Mouse (Mus musculus): Measurements from ENCODE around the gene Vmn2r104. TPM values are rescaled to one million over a fixed set of nuclear protein-coding genes. Genes with fewer than 3 reads are reported as not detected.

The Vmn2r104 gene
- not detected in 2 replicates for polyA plus RNA-seq (2016; fragmentation: Nextera tagmentation; extraction: Ambion mirVana)

- Histone ChIP-seq H3K4me3 (no peak within 1 kb of the TSS), H3K36me3 (no peaks in the 10 kb centered on the region), H3K27ac (no peak within 1 kb of the TSS), H3K4me2 (replicated peaks) (no peak within 1 kb of the TSS), H3K9me3 (replicated peaks) (peaks cover 37% of the 10 kb centered on the region), H3K27me3 (no peaks in the 10 kb centered on the region), H3K9ac (no peak within 1 kb of the TSS), H3K4me1 (no peaks in the 10 kb centered on the region)
- no peak for ATAC-seq (ENCODE audit: low FRiP score)
- WGBS = 78% methylated on average over 1 of the region's 1 CpGs
These were observed at the start of gene Vmn2r104 for GRCm38 (mm10) chr17:20048236-20048635. Gene Vmn2r104 (minus strand): TSS chr17:20048336.

- Histone ChIP-seq H3K36me3 (no peaks in the 10 kb centered on the region), H3K4me2 (replicated peaks) (no peak overlapping the region), H3K4me1 (no peaks in the 10 kb centered on the region), H3K27ac (no peak overlapping the region), H3K9me3 (replicated peaks) (peaks cover 21% of the 10 kb centered on the region), H3K9ac (no peak overlapping the region), H3K4me3 (no peak overlapping the region), H3K27me3 (no peaks in the 10 kb centered on the region)
- WGBS = 83% methylated on average over 6 of the region's 6 CpGs
- no peak for ATAC-seq (ENCODE audit: low FRiP score)
These were observed 26.0 kb upstream of the Vmn2r104 start for GRCm38 (mm10) chr17:20074090-20074489.

- Histone ChIP-seq H3K27ac (no peak overlapping the region), H3K4me2 (replicated peaks) (no peak overlapping the region), H3K9ac (no peak overlapping the region), H3K4me3 (no peak overlapping the region), H3K9me3 (replicated peaks) (peaks cover 14% of the 10 kb centered on the region), H3K4me1 (no peaks in the 10 kb centered on the region), H3K27me3 (no peaks in the 10 kb centered on the region), H3K36me3 (no peaks in the 10 kb centered on the region)
- no peak for ATAC-seq (ENCODE audit: low FRiP score)
- WGBS = 91% methylated on average over 4 of the region's 4 CpGs
These were observed 23.7 kb upstream of the Vmn2r104 start for GRCm38 (mm10) chr17:20071656-20072396.

Other genes with a start within 250 kb of the Vmn2r104 start
- gene Fpr-rs7, start 65.9 kb upstream of the Vmn2r104 start, polyA plus RNA-seq (2016; fragmentation: Nextera tagmentation; extraction: Ambion mirVana) = not detected in 2 replicates
- not detected in 2 replicates for gene Fpr-rs6, start 134.8 kb upstream of the Vmn2r104 start, polyA plus RNA-seq (2016; fragmentation: Nextera tagmentation; extraction: Ambion mirVana)
- not detected in 2 replicates for gene Vmn2r105, start 186.7 kb upstream of the Vmn2r104 start, polyA plus RNA-seq (2016; fragmentation: Nextera tagmentation; extraction: Ambion mirVana)
- gene Vmn2r106, start 237.2 kb upstream of the Vmn2r104 start, polyA plus RNA-seq (2016; fragmentation: Nextera tagmentation; extraction: Ambion mirVana) = not detected in 2 replicates